Mouse (Mus musculus): Measurements from ENCODE around the gene Kif17.

Gene Kif17

DNA sequence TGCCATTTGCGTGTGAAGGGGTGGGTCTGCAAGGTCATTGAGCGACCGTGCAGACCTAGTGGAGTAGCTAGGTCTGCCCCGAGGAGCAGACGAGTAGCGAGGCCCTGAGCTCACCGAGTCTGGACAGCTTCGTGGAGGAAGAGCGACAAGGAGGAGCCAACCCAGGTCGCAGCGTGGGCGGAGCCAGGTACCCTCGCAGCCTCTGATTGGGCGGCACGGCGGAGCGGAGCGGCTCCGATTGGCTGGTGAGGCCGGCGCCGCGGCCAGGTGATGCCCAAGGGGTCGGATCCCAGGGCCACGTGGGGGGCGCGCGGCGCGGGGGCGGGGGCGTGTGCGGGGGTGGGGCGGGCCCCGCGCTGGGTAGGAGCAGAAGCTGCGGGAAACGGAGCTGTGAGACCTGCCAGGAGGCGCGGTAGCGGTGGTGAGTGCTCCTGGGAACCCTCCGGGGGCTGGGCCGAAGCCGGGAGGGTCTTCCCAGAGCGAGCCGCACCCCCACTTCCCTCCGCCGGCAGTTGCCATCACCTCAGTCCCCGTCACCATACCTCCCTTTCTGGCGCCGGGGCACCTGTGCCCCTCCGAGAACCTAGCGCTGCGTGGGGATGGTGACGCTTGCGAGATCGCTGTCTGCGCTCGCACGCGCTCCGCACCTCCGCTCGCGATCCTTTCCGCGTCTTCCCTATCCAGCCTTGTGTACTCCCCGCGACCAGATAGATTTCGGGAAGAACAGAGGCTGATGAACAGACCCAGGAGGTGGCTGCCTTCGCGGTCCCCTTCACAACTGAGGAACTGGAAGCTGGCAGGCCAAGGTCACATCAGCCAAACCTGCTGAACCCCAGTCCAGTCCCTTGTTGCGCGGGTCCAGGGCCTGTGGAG, at the start of gene Kif17, which contains the start of gene Sh2d5:
Kif17 (plus strand) TSS at position 348 of the 873 bp plus-strand sequence.
Sh2d5 (plus strand) TSS at position 316 of the 873 bp plus-strand sequence.
- peak; percentile 93 for DNase-seq (ENCODE audit: low read depth, low spot score)

DNA sequence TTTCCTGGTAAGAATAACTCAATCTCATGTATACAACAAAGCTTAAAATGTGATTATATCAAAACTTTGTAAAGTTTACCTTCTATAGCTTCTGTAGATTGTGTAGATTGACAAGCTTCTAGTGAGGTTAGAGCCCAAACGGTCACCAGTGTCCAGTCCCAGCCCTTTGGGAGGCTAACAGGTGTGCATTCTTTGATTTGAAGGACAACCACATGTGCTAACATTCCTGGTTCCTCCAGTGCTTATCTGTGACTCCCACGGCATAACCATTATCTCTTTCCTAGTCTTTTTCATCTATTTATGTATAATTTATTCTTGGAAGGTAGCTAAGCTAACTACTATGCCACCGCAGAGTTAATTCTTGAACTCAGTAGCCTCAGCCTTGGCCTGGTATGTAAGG, 49.5 kb upstream of the Kif17 start:
- DNase-seq (ENCODE audit: low read depth, low spot score), result no peak

DNA sequence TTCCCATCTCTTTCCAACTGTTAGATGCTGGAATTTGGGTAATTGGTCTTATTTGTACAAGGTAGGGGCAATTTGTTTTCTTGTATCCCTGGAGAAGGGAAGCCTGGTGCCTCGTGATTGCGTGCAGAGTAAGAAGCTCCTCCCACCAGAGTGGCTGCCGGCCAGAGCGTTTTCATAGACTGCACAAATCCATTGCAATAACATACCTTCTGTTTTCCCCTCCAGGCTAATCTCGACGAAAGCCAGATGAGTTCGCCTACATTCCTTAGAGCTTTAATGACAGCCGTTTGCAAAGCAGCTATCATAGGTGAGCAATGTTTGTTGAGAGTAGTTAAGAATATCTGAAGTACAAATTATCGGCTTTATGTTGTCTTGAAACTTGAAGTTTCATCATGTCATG, 48.5 kb upstream of the Kif17 start:
- peak; percentile 18 for DNase-seq (ENCODE audit: low read depth, low spot score)

DNA sequence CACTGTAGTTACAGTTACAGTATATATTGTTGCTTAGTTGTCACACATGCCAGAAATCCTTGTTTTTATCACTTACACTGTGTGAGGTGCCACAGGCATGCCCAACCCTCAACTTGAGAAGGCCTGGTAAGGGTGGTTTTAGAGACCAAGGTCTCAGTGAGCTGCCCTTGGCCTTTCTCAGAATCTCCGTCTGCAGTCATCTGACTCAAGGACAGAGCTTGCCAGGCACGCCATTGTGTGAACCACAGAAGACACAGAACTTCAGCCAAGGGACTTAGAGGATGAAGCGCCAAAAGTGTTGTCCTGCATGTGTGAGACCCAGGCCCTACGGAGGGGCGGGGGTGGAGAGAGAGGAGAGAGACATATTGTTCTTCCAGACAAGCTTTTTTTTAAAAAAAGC, 40.1 kb upstream of the Kif17 start:
- no peak for DNase-seq (ENCODE audit: low read depth, low spot score)

DNA sequence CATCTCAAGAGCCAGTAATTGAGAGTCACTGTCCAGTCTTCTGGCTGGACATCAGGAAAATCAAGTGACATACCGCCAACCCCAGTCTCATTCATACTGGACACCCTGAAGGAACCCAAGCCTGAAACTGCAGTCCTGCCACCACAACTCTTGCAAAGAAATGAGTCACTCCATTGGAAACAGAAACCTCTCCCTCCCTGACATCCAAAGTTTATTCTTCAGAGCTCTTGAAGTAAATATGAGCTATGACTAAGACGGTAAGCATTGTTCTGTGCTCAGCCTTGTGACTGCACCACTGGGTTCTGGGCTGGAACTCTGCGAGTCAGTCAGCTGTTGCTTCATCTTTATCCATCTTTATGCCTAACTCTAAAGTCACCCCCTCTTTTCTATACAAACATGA, 36.4 kb upstream of the Kif17 start:
- no peak for DNase-seq (ENCODE audit: low read depth, low spot score)

DNA sequence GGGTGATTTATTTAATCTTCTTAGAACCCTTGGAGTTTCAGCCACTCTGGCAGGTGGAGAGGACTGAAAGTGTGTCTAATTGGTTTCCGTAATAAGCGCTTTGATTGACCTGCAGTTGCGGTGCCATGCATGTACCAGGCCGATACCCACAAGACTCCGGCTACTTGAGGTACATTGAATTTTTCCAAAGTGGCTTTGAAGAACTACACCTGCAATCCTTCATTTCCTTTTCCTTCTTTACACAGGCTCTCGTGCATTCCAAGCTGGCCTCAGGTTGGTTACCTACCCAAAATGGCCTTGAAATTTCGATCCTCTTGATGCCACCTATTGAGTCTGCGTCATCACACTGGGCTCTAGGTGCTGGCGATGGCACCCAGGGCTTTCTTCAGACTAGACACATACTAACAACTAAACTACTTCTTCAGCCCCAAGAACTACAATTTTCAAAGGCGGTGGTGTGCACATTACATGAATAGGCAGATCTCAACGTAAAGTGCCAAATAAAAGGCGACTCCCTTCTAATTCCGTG, 34.5 kb upstream of the Kif17 start:
- DNase-seq (ENCODE audit: low read depth, low spot score), result no peak

DNA sequence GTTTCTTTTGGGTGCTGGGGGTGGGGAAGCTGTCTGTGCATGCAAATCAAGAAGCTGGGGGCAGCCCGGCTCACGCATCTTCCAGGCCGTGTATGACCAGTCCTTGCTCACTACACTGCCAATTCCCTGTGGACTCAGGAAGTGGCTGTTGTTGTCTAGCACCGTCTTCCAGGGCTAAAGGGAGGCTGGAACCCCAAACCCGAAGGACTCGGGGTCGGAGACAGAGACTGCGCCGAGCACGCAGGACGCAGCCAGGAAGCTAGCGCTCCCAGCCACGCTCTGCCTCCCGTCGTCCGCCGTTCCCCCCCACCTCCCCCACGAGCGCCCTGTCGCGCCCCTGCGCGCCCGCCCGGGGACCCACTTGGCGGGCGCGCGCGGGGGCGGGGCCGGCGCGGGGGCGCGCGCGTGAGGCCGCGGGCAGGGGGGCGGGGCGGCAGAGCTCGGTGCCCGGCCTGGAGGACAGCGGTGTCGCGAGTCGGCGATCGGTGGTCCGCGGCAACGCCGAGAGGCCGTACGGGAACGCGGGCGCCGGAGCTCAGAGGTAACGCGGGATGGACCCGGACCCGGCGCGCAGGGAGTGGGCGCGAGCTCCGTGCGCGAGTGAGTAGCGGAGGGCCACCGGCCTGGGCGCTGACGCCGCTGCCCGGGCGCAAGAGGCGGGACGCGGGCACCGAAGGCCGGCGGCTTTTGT, 33.9 kb upstream of the Kif17 start, which contains the start of gene Hp1bp3:
Hp1bp3 (plus strand) TSS at position 97 of the 691 bp plus-strand sequence.
- DNase-seq (ENCODE audit: low read depth, low spot score), result peak; percentile 91

DNA sequence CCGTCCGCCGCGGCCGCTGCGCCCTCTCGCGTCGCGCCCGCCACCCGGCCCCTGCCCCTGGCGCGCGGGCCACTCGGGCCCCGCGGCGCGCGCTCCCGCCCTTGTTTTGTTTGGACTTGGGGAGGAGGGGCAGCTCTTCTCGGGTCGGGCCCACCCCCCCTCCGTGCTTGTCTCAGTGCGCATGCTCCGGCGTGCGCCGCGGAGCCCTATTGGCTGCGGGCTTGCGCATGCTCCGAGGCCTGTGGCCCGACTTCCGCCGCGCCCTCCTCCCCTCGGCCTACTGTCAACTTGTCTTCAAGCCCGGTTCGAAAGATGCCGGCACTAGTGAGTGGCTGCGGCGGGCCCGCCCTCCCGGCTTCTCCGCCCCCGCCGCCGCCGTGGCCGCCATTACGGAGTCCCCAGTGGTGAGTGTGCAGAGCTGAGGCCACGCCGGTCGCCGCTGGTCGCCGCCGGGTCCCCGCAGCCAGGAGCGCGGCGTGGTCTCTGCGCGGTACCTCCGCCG, 33.3 kb upstream of the Kif17 start:
- DNase-seq (ENCODE audit: low read depth, low spot score), result peak; percentile 99

DNA sequence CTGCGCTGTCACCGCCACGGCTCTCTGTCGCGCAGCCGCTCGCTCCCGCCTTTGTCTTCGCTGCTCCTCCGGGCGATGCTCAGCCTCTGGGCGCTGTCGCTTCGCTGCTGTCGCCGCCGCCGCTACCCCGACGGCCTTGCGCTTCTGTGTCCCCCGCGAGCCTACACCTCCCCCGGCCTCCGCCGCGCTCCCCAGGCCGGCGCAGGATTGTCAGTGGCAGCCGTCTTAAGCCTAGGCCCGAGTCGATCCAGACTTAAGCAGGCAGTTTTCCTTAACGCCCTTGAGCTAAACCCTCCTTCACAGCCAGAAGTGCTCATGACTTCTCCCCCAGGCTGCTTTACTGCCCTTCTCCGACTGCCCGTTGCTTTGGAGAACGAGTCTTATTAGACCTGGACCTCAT, 32.8 kb upstream of the Kif17 start:
- no peak for DNase-seq (ENCODE audit: low read depth, low spot score)

DNA sequence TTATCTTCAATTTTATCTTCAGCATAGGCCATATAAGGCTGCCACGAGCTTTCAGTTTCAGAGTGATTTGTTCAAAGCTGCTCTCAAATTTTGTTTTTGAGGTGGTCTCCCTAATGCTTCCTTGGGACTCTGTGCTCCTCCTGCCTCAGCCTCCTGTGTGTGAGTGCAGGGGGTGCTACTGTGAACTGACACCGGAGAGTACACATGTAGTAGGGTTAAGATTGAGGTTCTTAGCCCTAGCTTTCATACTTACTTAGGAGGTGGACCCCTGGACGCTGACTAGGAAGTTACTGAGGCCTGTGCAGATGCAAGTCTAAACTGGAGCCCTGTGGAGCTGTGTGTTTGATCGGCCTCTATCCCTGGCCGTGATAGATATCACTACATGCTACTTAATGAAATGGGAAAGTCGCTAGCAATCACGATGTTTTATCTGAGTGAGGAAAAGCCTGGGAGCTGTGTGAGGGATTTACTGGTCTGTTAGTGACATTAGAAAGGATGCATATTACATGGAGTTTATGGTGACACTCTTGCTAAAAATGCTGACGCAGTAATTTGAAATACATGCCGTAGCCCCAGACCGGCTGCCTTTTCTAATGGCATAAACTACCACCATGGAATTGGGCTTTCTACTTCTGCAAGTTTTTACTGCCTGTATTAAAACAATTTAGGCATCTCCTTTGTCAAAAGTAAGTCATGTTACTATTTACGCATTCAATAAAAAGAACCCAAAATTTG, 32.1 kb upstream of the Kif17 start:
- no peak for DNase-seq (ENCODE audit: low read depth, low spot score)

DNA sequence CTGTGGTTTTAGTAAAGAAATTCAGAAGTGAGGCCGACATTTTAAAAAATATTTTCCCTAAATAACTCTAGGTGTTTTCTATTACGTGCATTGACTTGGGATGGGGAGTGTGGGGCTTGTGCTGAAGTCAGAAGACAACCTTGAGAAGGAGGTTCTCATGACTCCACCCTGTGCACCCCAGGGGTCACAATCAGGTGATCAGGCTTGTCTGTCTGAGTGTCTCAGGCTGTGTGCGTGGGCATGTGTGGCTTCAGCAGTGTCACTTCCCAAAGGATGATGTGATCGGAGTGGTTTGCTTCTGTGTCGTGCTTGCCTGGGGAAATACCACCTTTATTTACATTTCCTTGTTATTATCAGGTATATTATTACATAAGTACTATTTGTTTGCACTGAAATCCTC, 30.9 kb upstream of the Kif17 start:
- peak; percentile 39 for DNase-seq (ENCODE audit: low read depth, low spot score)

DNA sequence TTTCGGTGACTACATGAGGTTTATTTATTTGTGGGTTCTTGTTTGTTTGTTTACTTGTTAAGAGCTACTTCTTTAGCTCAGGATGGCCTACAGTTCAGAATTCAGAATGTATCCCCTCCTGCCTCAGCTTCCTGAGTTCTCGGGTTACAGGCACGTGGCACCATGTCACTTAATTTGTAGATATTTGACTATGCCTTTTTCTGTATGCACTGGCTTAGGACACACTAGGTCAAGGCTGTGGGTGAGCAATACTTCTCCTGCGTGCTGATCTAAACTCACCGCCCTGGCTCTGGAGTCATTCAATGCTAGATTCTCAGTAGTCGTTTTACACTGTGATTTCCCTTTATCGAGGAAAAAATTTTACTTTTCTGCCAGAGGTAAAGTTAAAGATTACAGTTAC, 29.5 kb upstream of the Kif17 start:
- no peak for DNase-seq (ENCODE audit: low read depth, low spot score)

DNA sequence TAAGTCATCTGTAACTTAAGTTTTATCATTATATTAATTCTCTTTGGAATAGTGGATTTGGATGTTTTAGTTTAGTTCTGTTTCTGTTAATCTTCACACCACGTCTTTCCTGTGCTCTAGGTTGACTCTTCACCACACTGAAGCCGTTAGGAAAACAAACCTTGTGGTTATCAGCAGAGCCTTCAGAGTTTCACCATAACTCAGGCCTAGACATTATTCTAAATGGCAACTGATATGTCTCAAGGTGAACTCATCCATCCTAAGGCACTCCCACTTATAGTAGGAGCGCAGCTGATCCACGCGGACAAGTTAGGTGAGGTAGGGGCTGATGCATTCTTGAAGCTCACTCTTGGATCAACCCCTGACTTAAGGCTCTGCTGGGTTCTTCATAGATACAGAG, 28.8 kb upstream of the Kif17 start:
- DNase-seq (ENCODE audit: low read depth, low spot score), result no peak

DNA sequence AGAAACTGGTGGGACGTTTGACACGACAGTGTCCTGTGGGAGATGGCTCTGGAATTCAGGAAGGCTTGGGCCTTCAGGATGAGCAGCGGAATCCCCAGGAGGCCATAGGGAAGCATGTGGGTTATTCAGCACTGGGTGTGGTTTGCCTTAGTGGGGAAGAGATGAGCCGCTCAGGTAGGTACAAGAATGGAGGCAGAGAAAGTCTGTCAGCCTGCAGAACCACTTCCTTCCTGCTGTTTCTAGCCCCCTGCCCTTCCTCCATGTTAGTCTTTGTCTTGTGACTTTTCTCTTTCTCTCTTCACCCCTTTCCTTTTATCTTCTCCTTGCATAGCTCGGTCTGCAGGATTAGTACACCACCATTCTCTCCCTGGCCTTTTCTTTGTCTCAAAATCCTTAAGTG, 27.8 kb upstream of the Kif17 start:
- peak; percentile 29 for DNase-seq (ENCODE audit: low read depth, low spot score)

DNA sequence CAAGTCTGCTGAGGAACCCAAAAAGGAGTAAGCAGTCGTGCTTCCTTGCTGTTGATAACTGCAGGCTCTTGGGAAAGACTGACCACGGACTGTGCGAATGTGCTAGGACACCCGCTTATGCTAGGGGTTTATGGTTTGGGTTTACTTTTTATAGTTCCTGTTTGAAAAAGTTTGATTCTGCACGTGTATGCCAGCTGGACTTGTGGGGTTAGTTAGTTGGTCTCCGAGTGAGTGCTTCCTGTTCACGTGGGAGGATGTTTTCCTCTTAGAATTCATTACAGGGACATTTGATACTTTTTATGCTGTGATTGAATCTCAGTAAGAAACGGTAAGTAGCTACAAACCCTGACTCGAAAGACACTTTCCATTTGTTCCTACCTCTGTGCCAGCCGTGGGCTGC, 26.6 kb upstream of the Kif17 start:
- DNase-seq (ENCODE audit: low read depth, low spot score), result no peak

DNA sequence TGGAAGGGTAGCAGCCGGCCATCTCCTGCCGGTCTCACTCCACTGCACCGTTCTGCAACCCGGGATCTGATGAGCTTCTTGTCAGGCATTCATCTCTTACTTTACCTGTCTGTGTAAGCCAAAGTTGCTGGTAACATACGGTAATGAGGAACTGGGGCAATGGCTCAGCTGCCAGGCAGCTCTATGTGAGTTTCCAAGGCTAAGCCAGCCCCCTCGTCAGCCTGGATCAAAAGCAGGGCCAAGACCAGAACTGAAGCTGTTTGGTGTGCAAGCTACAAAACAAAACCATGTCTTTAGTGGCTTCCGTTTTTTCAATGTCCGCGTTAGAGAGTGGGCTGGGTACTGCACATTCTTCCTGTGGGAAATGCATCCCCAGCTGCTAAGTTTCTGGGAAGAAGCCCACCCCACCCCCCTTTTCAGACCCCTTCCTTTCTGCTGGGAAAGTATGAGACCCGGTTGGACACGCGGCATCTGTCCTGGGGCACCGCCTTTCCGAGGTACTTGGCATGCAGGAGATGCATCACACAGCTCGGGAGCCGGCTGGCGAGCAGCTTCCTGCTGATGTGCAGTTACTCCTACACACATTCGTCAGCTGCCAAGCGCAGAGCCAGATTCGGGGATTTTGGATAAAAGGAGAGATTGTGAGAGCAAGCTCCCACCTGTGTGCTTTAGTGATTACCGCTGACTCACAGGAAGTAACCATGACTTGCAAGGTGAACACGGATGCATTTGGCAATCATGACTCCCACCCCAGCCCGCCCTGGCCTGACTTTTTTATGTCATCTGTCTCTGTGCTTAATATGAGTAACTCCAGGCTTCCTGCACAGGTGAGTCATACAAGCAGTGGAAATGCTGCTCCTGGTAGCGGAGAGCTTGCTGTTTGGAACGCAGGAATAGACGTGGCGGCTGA, 3.2 kb upstream of the Kif17 start:
- peak; percentile 16 for DNase-seq (ENCODE audit: low read depth, low spot score)

DNA sequence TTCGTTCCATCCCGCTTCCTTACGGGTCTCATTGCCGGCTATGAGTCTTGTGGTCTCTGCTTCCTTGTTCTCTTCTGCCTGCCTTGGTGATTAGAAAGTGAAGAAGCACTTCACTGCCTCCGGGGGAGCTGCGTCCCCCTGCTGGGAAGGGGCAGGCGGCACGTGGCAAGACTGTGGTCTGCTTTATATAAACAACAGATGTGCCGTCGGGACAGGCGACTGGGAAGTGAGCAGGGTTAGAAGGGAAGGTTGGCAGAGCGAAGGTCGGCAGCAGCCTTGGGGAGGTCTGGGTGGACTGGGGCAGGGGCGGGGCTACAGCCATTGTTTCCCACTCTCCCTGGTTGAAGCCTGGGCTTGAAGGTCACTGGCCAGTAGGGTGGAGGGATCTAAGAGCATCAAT, 1.6 kb downstream of the Kif17 start:
- peak; percentile 90 for DNase-seq (ENCODE audit: low read depth, low spot score)

DNA sequence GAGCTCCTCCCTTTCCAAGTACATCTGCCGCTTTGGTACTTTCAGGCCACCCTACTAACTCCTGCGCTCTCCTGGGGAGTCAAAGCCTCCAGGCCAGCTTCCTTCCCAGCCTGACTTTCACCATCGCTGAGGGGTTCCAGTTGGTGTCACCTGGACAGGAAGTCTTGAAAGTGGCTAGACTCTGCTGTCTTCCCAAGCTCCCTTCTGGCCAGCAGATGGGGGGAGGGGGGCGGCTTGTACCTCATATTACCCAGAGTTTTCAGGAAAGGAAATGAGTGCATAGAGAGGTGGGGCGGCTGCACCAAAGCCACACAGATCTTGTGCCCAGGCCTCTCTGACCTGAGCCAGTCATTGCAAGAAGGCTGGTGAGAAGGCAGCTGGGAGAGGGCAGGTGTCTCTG, 2.0 kb downstream of the Kif17 start:
- no peak for DNase-seq (ENCODE audit: low read depth, low spot score)

DNA sequence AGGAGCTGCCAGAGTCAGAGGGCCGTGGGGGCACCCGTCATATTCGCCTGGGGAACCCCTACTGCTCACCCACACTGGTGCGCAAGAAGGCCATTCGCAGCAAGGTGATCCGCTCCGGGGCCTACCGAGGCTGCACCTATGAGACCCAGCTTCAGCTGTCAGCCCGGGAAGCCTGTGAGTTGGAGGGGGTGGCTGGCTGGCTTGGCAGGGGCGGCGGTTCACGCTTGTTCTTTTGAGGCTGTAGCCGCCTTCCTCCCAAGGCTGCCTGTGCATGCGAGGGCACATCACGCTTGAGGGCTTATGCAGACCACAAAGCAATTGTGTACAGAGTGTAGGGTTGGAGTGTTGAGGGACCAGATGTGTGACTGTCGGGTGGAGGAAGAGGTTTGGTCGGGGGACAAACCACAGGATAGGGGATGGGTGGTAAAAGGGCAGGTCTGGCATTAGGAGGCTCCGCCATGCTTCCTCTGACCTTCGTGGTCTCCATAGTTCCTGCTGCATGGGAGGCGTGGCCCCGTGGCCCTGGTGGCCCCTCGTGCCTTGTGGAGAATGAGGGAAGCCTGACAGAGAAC, 7.0 kb downstream of the Kif17 start:
- no peak for DNase-seq (ENCODE audit: low read depth, low spot score)

DNA sequence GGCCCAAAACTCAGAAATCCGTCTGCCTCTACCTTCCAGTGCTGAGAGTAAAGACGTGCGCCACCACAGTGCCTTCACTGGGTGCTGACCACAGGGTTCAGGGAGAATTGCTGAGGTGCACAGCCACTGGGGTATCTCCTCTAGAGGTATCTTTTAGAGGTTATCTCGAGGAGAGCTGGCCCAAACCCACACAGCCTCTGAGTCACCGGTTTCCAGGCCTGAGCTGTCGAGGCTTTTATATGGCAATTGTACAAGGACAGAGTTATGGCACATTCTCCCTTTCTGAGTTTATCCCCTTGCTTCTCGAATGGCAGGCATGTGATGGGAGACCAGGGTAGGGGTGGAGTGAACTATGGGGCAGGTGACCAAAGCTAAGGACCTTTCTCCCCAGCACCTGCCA, 8.4 kb downstream of the Kif17 start:
- no peak for DNase-seq (ENCODE audit: low read depth, low spot score)

Measured in ZHBTc4 (cell line).